Mouse (Mus musculus): Measurements from ENCODE around the gene Plekha7. TPM values are rescaled to one million over a fixed set of nuclear protein-coding genes. Genes with fewer than 3 reads are reported as not detected.
A peak's percentile ranks its signal among the peaks of the same experiment; 100 is the strongest.

Gene Plekha7
- polyA plus RNA-seq, 1 experiment from 2014 or later: 6.9 TPM

GRCm38 (mm10) chr7:116198902-116199301, 109.3 kb downstream of the Plekha7 start:
- no peaks in the 10 kb centered on the region for H3K9me3 ChIP-seq (replicated peaks)
- H3K4me3 ChIP-seq: no peak overlapping the region
- 35% methylated on average over 2 of the region's 2 CpGs for WGBS
- no peak for DNase-seq (ENCODE audit: low spot score)
- H3K27me3 ChIP-seq (ENCODE audit: low read depth, poor library complexity, severe bottlenecking): peaks cover 5% of the 10 kb centered on the region; the same call in 1 of the 2 replicates
- H3K4me1 ChIP-seq: peaks cover 40% of the 10 kb centered on the region
- H3K36me3 ChIP-seq: no peaks in the 10 kb centered on the region
- H3K27ac ChIP-seq: no peak overlapping the region

- Histone ChIP-seq H3K36me3 (no peaks in the 10 kb centered on the region), H3K9me3 (replicated peaks) (no peaks in the 10 kb centered on the region), H3K27ac (no peak overlapping the region), H3K4me1 (peaks cover 43% of the 10 kb centered on the region), H3K27me3 (ENCODE audit: low read depth, poor library complexity, severe bottlenecking) (peaks cover 5% of the 10 kb centered on the region; the same call in 1 of the 2 replicates), H3K4me3 (no peak overlapping the region)
- DNase-seq (ENCODE audit: low spot score): no peak
- WGBS: 16% methylated on average over 7 of the region's 7 CpGs
Measured at GRCm38 (mm10) chr7:116198407-116198806, 109.8 kb downstream of the Plekha7 start.

GRCm38 (mm10) chr7:116196974-116197679, 111.0 kb downstream of the Plekha7 start:
- 65% methylated on average over 8 of the region's 8 CpGs for WGBS
- peaks cover 48% of the 10 kb centered on the region for H3K4me1 ChIP-seq
- no peaks in the 10 kb centered on the region for H3K9me3 ChIP-seq (replicated peaks)
- no peaks in the 10 kb centered on the region for H3K36me3 ChIP-seq
- DNase-seq (ENCODE audit: low spot score): no peak
- no peak overlapping the region for H3K4me3 ChIP-seq
- no peak overlapping the region for H3K27ac ChIP-seq
- H3K27me3 ChIP-seq (ENCODE audit: low read depth, poor library complexity, severe bottlenecking): peaks cover 5% of the 10 kb centered on the region; the same call in 1 of the 2 replicates

GRCm38 (mm10) chr7:116194996-116195395, 113.2 kb downstream of the Plekha7 start:
- Histone ChIP-seq H3K27ac (no peak overlapping the region), H3K4me1 (peaks cover 59% of the 10 kb centered on the region), H3K9me3 (replicated peaks) (no peaks in the 10 kb centered on the region), H3K36me3 (no peaks in the 10 kb centered on the region), H3K4me3 (no peak overlapping the region), H3K27me3 (ENCODE audit: low read depth, poor library complexity, severe bottlenecking) (peaks cover 5% of the 10 kb centered on the region; the same call in 1 of the 2 replicates)
- DNase-seq (ENCODE audit: low spot score): no peak
- 75% methylated on average over 7 of the region's 7 CpGs for WGBS

- Histone ChIP-seq H3K9me3 (replicated peaks) (no peaks in the 10 kb centered on the region), H3K27ac (no peak overlapping the region; the same call in 1 of the 2 replicates), H3K36me3 (no peaks in the 10 kb centered on the region), H3K27me3 (ENCODE audit: low read depth, poor library complexity, severe bottlenecking) (peaks cover 5% of the 10 kb centered on the region; the same call in 1 of the 2 replicates), H3K4me1 (peaks cover 55% of the 10 kb centered on the region), H3K4me3 (no peak overlapping the region)
- DNase-seq (ENCODE audit: low spot score): peak; percentile 44
- WGBS: 83% methylated on average over 7 of the region's 7 CpGs
Measured at GRCm38 (mm10) chr7:116192966-116193365, 115.2 kb downstream of the Plekha7 start.

- H3K4me3 ChIP-seq: no peak overlapping the region
- WGBS: 67% methylated on average over 4 of the region's 4 CpGs
Measured at GRCm38 (mm10) chr7:116192096-116192595, 116.0 kb downstream of the Plekha7 start.

GRCm38 (mm10) chr7:116191138-116191537, 117.0 kb downstream of the Plekha7 start:
- Histone ChIP-seq H3K36me3 (no peaks in the 10 kb centered on the region), H3K27me3 (ENCODE audit: low read depth, poor library complexity, severe bottlenecking) (no peaks in the 10 kb centered on the region), H3K9me3 (replicated peaks) (no peaks in the 10 kb centered on the region), H3K4me1 (peaks cover 57% of the 10 kb centered on the region), H3K4me3 (no peak overlapping the region), H3K27ac (peak overlapping the region; percentile 36; the same call in 1 of the 2 replicates)
- DNase-seq (ENCODE audit: low spot score): peak; percentile 57
- WGBS: 22% methylated on average over 3 of the region's 3 CpGs

More at GRCm38 (mm10) chr7:116192096-116192595, 116.0 kb downstream of the Plekha7 start:
- peaks cover 55% of the 10 kb centered on the region for H3K4me1 ChIP-seq
- H3K36me3 ChIP-seq: no peaks in the 10 kb centered on the region
- H3K27me3 ChIP-seq (ENCODE audit: low read depth, poor library complexity, severe bottlenecking): peaks cover 5% of the 10 kb centered on the region; the same call in 1 of the 2 replicates
- DNase-seq (ENCODE audit: low spot score): peak; percentile 36
- peak overlapping the region; percentile 36; the same call in 1 of the 2 replicates for H3K27ac ChIP-seq
- no peaks in the 10 kb centered on the region for H3K9me3 ChIP-seq (replicated peaks)

- no peak overlapping the region for H3K4me3 ChIP-seq
- 25% methylated on average over 9 of the region's 9 CpGs for WGBS
- H3K36me3 ChIP-seq: no peaks in the 10 kb centered on the region
- H3K9me3 ChIP-seq (replicated peaks): no peaks in the 10 kb centered on the region
- peaks cover 55% of the 10 kb centered on the region for H3K4me1 ChIP-seq
- DNase-seq (ENCODE audit: low spot score): no peak
- H3K27ac ChIP-seq: no peak overlapping the region
- no peaks in the 10 kb centered on the region for H3K27me3 ChIP-seq (ENCODE audit: low read depth, poor library complexity, severe bottlenecking)
Measured at GRCm38 (mm10) chr7:116189708-116190107, 118.5 kb downstream of the Plekha7 start.

- no peak for DNase-seq (ENCODE audit: low spot score)
- no peak overlapping the region for H3K4me3 ChIP-seq
- WGBS: 88% methylated on average over 5 of the region's 5 CpGs
- no peaks in the 10 kb centered on the region for H3K9me3 ChIP-seq (replicated peaks)
- no peak overlapping the region for H3K27ac ChIP-seq
- H3K4me1 ChIP-seq: peaks cover 55% of the 10 kb centered on the region
- H3K36me3 ChIP-seq: no peaks in the 10 kb centered on the region
- no peaks in the 10 kb centered on the region; the same call in 1 of the 2 replicates for H3K27me3 ChIP-seq (ENCODE audit: low read depth, poor library complexity, severe bottlenecking)
Measured at GRCm38 (mm10) chr7:116188391-116188790, 119.8 kb downstream of the Plekha7 start.

GRCm38 (mm10) chr7:116187521-116187920, 120.7 kb downstream of the Plekha7 start:
- no peak overlapping the region for H3K4me3 ChIP-seq
- H3K4me1 ChIP-seq: peaks cover 51% of the 10 kb centered on the region
- H3K36me3 ChIP-seq: no peaks in the 10 kb centered on the region
- DNase-seq (ENCODE audit: low spot score): no peak
- no peaks in the 10 kb centered on the region for H3K9me3 ChIP-seq (replicated peaks)
- peaks cover 1% of the 10 kb centered on the region; the same call in 1 of the 2 replicates for H3K27me3 ChIP-seq (ENCODE audit: low read depth, poor library complexity, severe bottlenecking)
- 0 out of 2 replicates have a peak overlapping the region, but pooled peaks have one; percentile 2 for H3K27ac ChIP-seq
- WGBS: 80% methylated on average over 3 of the region's 3 CpGs

GRCm38 (mm10) chr7:116186847-116187246, 121.3 kb downstream of the Plekha7 start:
- Histone ChIP-seq H3K27ac (no peak overlapping the region), H3K36me3 (no peaks in the 10 kb centered on the region), H3K27me3 (ENCODE audit: low read depth, poor library complexity, severe bottlenecking) (peaks cover 3% of the 10 kb centered on the region; the same call in 1 of the 2 replicates), H3K4me1 (peaks cover 47% of the 10 kb centered on the region), H3K9me3 (replicated peaks) (no peaks in the 10 kb centered on the region), H3K4me3 (no peak overlapping the region)
- WGBS: 89% methylated on average over 1 of the region's 1 CpGs
- DNase-seq (ENCODE audit: low spot score): peak; percentile 56

- 73% methylated on average over 5 of the region's 5 CpGs for WGBS
Measured at GRCm38 (mm10) chr7:116186156-116186555, 122.0 kb downstream of the Plekha7 start.

More at GRCm38 (mm10) chr7:116186156-116186555, 122.0 kb downstream of the Plekha7 start:
- Histone ChIP-seq H3K27ac (peak overlapping the region; percentile 38; the same call in 1 of the 2 replicates), H3K4me1 (peaks cover 40% of the 10 kb centered on the region), H3K27me3 (ENCODE audit: low read depth, poor library complexity, severe bottlenecking) (peaks cover 3% of the 10 kb centered on the region; the same call in 1 of the 2 replicates), H3K4me3 (no peak overlapping the region), H3K36me3 (no peaks in the 10 kb centered on the region), H3K9me3 (replicated peaks) (no peaks in the 10 kb centered on the region)
- no peak for DNase-seq (ENCODE audit: low spot score)
